Mouse (Mus musculus) regulatory T cell (primary cell): ENCODE data around the gene Zfp385b.
"Not testable (repeated sequence)": the region's sequence is repeated elsewhere in the genome, so short reads cannot be mapped to it uniquely, and the experiment has no call there.

Source experiments
- in situ Hi-C: fragments of 300-600 bp; cut with MboI, MseI; formaldehyde crosslinking; loops from one replicate; pipeline ENCODE4 v1.15.1; 2025; ENCODE audit warnings: high pct_unique_total_duplicates

Zfp385b gene

GRCm38 (mm10) chr2:77461413-77461812, 358.0 kb downstream of the Zfp385b start:
- in situ Hi-C loops = no loop called here

DNA sequence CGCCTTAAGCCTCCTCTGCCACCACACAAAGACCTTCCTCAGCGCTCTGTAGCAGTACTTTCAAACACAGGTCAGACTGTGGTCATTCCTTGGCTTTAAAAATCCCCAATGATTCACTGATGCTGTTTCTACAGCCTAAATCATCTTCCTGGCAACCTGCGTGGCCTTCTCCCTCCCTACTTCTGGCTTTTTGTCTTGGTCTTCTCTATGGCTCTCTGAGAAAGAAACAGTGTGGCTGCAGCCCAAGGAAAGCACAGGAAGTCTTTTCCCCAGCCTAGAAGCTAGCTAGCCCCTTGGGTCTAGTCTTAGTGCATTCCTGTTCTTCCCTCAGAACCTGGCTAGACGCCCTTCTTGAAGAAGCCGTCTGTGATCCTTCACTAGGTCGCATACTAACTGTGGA, 359.4 kb downstream of the Zfp385b start:
- in situ Hi-C loops = no loop called here

- in situ Hi-C loops = no loop called here
Observed at GRCm38 (mm10) chr2:77458431-77458830, 361.0 kb downstream of the Zfp385b start.

DNA sequence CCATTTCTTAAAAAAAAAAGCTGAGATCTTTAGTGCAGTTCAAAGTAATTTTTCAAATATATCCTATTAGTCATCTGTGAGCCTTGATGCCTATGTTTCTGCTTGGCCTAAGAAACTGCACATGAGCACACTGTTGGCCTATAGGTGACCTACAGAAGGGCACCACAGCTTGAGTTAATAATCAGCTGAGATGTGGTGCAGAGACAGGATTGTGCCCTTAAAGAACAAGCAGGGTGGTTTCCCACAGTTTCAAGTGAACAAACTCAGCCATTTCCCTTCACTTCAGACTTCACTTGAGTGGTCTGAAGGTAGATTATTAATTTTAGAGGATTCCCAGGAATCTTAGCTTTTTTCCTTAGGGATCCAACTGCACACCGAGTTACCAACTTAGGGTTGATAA, 362.3 kb downstream of the Zfp385b start:
- in situ Hi-C loops = no loop called here

DNA sequence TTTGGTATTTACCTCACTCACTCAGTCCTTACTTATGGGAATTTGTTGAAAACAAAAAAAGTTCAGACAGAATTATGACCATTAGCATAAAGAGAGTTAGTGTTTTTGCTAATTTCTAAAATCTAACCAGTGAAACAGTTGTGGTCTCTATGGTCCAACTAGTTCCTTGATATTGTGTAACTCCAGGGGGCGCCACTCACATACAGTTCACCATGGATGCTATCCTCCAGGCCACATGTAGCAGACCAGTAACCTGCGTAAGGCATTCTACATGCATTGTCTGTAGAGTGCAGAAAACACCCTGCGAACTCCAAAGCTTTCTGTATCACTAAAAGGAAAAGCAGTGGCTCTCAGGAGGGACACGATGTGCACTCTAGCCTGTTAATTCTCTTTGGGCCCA, 362.8 kb downstream of the Zfp385b start:
- in situ Hi-C loops = no loop called here

DNA sequence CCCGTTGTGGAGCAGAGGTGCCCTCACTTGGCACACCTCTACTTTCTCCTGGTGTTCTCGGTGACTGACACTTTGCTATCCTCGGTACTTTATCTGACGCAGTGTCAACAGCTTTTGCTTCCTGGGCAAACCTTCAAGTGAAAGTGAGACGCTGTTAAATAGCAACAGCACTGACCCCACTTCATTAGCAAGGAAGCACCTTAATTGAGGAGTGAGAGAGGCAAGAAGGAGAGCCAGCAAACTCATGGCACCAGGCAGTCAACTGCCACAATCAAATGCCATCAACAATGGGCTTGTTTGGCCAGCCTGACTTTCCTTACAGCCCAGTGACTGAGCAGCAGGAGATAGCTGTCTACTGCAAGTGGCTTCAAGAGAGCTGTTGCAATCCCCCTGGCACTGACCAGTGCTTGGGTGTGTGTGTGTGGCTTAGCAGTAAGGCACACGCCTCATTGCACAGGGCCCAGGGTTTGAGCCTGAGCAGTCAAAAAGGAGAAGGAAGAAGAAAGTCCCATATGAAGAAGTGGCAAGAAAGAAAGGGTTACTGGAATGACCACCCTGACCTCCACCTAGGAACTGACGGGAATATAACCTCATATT, 365.0 kb downstream of the Zfp385b start:
- in situ Hi-C loops = no loop called here

DNA sequence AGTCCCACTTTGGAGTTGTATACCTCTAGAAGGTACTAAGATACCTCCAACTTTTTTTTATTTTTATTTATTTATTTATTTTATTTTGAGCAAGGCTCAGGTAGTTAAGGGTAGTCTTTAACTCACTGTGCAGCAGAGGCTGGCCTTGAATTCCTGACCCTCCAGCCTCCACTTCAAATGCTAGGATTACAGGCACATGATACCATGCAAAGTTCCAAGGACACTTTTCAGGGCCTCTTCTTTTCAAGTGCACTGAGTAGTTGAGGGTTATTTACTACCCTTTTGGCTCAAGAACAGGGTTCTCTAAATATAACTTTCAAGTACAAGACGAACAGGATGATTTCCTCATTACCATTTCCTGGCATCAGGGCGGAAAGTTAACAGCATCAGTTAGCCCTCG, 365.7 kb downstream of the Zfp385b start:
- in situ Hi-C loops = no loop called here

DNA sequence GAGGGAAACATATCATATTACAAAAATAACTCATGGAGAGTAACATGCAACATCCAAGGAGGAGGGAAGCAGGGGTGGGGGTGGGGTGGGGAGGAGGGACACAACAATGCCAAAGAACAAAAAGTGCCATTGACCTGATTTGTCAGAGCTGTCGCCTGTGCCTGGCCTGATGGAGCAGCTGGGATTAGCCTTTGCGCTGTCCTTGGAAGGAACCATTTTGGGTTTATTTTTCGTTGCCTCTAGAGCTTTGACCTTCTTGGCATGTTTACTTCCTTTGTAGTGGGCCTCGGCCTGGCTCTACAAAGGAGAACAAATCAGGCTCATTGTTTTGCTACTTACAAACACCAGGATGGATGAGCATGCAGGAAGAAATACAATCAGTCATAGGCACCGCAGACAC, 369.4 kb downstream of the Zfp385b start:
- in situ Hi-C loops = not testable (repeated sequence)

DNA sequence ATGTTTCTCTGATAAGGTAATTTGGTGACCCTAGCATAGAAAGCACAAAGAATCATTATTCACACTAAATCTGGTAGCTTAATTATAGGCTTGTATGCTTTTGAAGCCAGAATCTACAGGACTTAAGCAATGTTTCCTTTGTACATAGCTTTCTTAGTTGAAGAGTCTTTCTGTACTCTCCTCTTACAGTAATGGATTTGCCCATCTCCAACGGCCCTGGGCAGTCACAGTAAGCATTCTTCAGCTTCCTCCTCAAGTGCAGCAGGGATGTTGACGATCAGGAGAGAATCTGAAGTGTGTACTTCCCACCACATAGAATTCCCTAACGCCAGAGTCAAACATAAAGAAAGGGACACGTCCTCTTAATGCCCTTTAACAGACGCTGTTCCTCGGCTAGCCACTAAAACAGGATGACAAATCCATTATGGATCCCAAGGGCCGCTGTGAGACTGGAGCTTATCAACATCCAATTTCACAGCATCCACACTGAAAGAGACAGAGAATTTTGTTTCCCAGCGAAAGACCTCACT, 370.4 kb downstream of the Zfp385b start:
- in situ Hi-C loops = no loop called here

- in situ Hi-C loops = no loop called here
Observed at GRCm38 (mm10) chr2:77444282-77444681, 375.2 kb downstream of the Zfp385b start.

- in situ Hi-C loops = no loop called here
Observed at GRCm38 (mm10) chr2:77440591-77440990, 378.8 kb downstream of the Zfp385b start.

- in situ Hi-C loops = no loop called here
Observed at GRCm38 (mm10) chr2:77436241-77436759, 383.1 kb downstream of the Zfp385b start.

DNA sequence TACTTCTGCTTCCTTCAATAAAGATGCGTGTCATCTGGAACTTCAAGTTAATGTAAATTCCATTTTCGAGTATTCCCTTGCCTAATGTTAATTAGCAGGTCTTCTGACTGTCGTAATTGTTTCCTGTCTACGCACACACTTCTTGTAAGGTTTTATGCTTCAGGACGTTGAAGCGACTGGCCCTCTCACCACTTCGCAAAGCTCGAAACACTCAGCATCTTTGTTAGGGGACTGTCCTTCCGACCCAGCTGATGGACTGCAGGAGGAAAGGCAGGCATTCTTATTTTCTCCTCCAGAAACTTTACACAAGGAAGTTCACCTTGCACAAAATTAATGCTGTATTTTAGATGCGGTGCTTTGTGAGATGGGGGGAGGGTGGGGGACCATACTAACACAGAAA, 400.0 kb downstream of the Zfp385b start:
- in situ Hi-C loops = no loop called here

DNA sequence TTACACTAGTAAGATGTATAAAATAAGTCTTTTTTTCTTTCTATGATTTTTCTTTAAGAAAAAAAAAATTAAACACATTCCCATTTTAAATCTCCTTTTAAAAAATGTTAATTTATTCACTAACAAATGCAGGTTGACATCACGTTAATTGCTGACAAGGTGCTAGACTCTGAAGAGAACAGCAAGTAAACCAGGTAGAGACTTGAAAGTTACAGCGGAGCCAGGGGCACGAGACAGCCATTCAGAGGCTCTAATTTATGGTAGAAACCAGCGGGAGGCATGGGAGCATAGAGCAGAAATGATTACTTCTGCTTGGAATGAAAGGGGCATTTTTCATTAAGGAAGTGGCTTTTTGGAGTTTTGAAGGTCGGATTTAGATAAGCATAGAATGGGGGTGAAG, 401.4 kb downstream of the Zfp385b start:
- in situ Hi-C loops = no loop called here

- in situ Hi-C loops = no loop called here
Observed at GRCm38 (mm10) chr2:77412171-77412570, 407.3 kb downstream of the Zfp385b start.

DNA sequence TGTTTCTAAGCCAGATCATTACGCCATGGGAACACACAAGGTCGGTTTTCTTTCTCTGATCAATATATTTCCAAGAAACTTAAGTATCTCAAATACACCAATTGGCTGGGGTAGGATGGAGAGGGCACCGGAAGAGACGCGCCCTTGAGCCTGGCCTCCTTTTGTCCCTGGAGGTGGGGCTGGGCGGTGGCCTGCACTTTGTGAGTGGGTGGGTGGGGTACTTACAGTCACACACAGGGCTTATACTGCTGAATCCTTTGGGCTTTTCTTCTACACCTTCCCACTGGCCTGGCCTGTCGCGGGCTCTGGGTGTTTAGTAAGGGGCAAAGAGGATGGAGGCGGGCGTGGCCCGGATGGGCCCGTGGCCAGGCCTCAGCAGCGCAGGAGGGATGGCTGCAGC, 407.8 kb downstream of the Zfp385b start:
- in situ Hi-C loops = no loop called here

DNA sequence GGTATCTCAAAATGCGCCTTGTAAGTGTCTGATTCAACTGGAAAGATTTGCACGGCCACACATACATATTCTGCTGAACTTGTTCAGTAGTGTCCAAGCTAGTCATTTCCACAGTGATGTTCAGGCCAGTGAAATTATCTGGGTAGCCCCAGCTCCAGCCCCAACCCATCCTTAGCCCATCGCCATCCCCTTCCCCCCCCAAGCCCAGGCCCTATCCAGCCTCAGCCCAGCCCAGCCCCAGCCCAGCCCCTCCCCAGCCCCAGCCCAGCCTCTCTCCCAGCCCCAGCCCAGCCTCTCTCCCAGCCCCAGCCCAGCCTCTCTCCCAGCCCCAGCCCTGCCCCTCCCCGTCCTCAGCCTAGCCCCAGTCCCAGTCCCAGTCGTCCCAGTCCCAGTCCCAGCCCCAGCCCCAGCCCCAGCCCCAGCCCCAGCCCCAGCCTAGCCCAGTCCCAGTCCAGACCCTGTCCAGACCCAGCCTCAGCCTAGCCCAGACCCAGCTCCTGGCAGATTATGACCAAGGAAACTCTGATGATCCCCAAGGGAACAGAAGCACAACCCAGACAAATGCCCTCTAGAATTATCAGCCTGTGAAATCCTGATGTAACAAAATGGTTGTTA, 409.8 kb downstream of the Zfp385b start:
- in situ Hi-C loops = no loop called here

- in situ Hi-C loops = no loop called here
Observed at GRCm38 (mm10) chr2:77408972-77409371, 410.5 kb downstream of the Zfp385b start.

DNA sequence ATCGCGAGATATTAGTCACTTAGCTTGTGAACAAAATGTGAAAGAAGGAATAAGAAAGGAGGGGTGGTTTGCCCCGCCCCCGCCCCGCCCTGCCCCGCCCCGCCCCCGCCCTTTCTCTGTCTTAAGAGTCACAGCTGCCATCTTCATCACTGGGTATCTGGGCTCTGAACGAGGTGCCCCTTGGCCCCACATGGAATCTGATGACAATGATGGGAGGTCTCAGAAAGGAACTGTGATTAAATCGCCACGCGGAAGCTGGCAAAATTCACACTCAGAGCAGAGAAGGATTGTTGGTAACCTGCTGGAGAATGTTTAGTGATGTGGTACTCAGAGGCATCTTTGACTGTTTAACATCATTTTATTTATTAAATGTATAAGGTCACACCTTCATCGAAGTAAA, 417.1 kb downstream of the Zfp385b start:
- in situ Hi-C loops = no loop called here

DNA sequence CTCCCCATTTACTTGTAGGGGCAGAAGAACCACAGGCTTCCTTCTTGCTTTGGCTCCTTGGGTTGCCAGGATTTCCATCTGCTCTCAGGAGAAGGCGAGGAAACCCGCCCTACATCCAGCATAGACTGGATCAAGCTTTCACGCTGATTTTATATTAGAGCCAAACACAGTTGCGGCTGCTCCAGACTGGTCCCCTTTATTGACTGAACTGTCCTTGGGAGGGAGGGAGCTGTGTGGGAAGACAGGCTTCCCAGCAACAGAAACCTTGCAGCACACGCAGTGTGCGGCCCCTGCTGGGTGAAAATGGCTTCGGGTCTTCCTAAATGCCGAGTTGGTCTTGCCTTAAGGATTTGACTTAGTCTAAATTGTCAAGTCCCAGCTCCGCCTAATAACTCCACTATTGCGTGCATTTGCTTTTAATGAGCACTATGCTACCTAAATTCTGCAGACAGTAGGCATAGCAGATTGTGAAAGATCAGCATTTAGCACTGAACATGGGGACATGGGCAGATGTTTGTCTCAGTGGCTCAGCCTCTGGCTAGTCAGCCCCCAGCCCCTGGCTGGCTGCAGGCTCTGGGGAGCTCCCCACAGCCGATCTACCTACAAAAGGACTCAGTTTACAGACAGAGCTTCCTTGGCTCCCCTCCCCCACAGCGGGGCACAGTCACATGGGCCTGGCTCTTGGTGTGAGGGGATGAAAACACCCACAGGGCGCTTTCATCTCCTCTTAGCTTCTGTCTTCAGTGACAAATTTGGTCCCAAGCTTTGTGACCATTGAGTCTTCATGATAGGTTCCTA, 417.8 kb downstream of the Zfp385b start:
- in situ Hi-C loops = no loop called here

- in situ Hi-C loops = no loop called here
Observed at GRCm38 (mm10) chr2:77393881-77394280, 425.6 kb downstream of the Zfp385b start.

DNA sequence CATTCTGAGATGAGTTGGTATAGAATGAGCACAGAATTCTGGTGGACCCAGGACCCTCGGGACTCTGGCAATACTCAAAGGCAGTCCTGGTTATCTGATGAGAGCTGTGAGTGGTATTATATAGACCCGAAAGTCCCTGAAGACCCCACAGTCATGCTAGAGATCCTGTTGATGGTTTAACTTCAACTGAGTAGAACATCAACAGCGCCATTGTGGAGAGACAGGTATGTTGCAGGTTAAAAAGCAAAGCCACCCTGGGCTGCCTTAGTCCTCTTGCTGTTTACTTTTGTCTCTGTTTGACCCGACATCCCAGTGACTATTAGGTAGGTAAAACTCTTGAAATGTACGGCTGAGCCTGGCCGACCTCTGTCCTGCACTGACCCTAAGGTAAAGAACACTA, 431.3 kb downstream of the Zfp385b start:
- in situ Hi-C loops = loop anchor here (5.0 kb wide), 1 partner anchor 324 kb away; no protein-coding TSS in a partner anchor
